Comparison of ENCODE assay signal across 13 mouse cellular contexts in genomic region chr11:120554834-120555233, GRCm38 (mm10). TPM values are rescaled to one million over a fixed set of nuclear protein-coding genes. Genes with fewer than 3 reads are reported as not detected.
DNase-seq lines count a peak whose midpoint lies in the region; ATAC-seq and TF ChIP-seq lines count a peak whose summit lies in the region.
"Had no signal": no experiment of that assay in that cellular context is flagged by ENCODE, and none has a peak within 500 bp of the region (broad histone marks: within the 10 kb centered on the region; RNA-seq: fewer than 3 reads in every experiment).

No protein-coding gene starts in this region.

- H3K9ac ChIP-seq in heart, embryonic 11.5 days (ENCODE audit: low read depth, low read length) = no peak overlapping the region
- no peak overlapping the region for H3K9ac ChIP-seq in embryonic facial prominence, embryonic 15.5 days
- H3K9ac ChIP-seq: hindbrain, embryonic 15.5 days had no signal

- ATAC-seq in heart, embryonic 11.5 days (replicated peaks; ENCODE audit: insufficient number of reproducible peaks, low FRiP score, low TSS enrichment) = no peak
- no peak for ATAC-seq in embryonic facial prominence, embryonic 15.5 days (ENCODE audit: insufficient number of reproducible peaks, low FRiP score, low TSS enrichment, low read depth)
- ATAC-seq: activated CD4-positive, CD25-positive, alpha-beta regulatory T cell, adult 4 months had no signal

- peaks cover 9% of the 10 kb centered on the region for H3K4me1 ChIP-seq in heart, embryonic 11.5 days (ENCODE audit: control insufficient read depth, insufficient read depth, low read length)
- H3K4me1 ChIP-seq in embryonic facial prominence, embryonic 15.5 days = peaks cover 8% of the 10 kb centered on the region
- peaks cover 8% of the 10 kb centered on the region for H3K4me1 ChIP-seq in thymus, adult 2 months (replicated peaks; ENCODE audit: control insufficient read depth, insufficient read depth, low read length)

- H3K4me2 ChIP-seq in heart, embryonic 11.5 days = no peak overlapping the region
- no peak overlapping the region for H3K4me2 ChIP-seq in embryonic facial prominence, embryonic 15.5 days (replicated peaks)
- H3K4me2 ChIP-seq: hindbrain, embryonic 15.5 days had no signal

- H3K36me3 ChIP-seq in heart, embryonic 11.5 days (ENCODE audit: control insufficient read depth, insufficient read depth, low read length) = peaks cover 8% of the 10 kb centered on the region; the same call in 1 of the 2 replicates
- peaks cover 15% of the 10 kb centered on the region for H3K36me3 ChIP-seq in embryonic facial prominence, embryonic 15.5 days
- H3K36me3 ChIP-seq in macrophage (ENCODE audit: inconsistent target) = no peaks in the 10 kb centered on the region
- H3K36me3 ChIP-seq in thymus, adult 2 months (ENCODE audit: control insufficient read depth, insufficient read depth, low read length) = no peaks in the 10 kb centered on the region

- no peak for TF ChIP-seq POLR2A in thymus, adult 2 months (IDR thresholded peaks at IDR 0.05; ENCODE audit: control insufficient read depth, extremely low read depth, insufficient read depth, low read length, poor library complexity)

- no peaks in the 10 kb centered on the region; the same call in 1 of the 2 replicates for H3K79me2 ChIP-seq in macrophage (ENCODE audit: inconsistent target)

- H3K27me3 ChIP-seq in heart, embryonic 11.5 days (ENCODE audit: control insufficient read depth, insufficient read depth, low read length) = no peaks in the 10 kb centered on the region
- no peaks in the 10 kb centered on the region for H3K27me3 ChIP-seq in embryonic facial prominence, embryonic 15.5 days
- no peaks in the 10 kb centered on the region for H3K27me3 ChIP-seq in thymus, adult 2 months (ENCODE audit: control insufficient read depth, insufficient read depth, low read length)
- H3K27me3 ChIP-seq: hindbrain, embryonic 15.5 days had no signal

- WGBS in heart, embryonic 11.5 days (ENCODE audit: insufficient replicate concordance) = 49% methylated on average over 7 of the region's 7 CpGs
- WGBS in embryonic facial prominence, embryonic 15.5 days = 66% methylated on average over 7 of the region's 7 CpGs
- WGBS in macrophage (ENCODE audit: missing documents) = 85% methylated on average over 7 of the region's 7 CpGs
- 94% methylated on average over 7 of the region's 7 CpGs for WGBS in thymus, adult 2 months

- H3K27ac ChIP-seq in heart, embryonic 11.5 days (ENCODE audit: low read depth, low read length) = no peak overlapping the region
- H3K27ac ChIP-seq in embryonic facial prominence, embryonic 15.5 days (replicated peaks) = 0 out of 2 replicates have a peak overlapping the region, but pooled peaks have one; percentile 11
- H3K27ac ChIP-seq in macrophage = peak overlapping the region; percentile 51
- H3K27ac ChIP-seq in thymus, adult 2 months (ENCODE audit: control insufficient read depth, insufficient read depth, low read length) = no peak overlapping the region
- H3K27ac ChIP-seq: hindbrain, embryonic 15.5 days had no signal

- no peak overlapping the region for H3K4me3 ChIP-seq in heart, embryonic 11.5 days (ENCODE audit: low read depth, low read length)
- no peak overlapping the region for H3K4me3 ChIP-seq in embryonic facial prominence, embryonic 15.5 days (replicated peaks)
- no peak overlapping the region for H3K4me3 ChIP-seq in macrophage (ENCODE audit: inconsistent target)
- no peak overlapping the region for H3K4me3 ChIP-seq in thymus, adult 2 months (ENCODE audit: control insufficient read depth, insufficient read depth, low read length)
- H3K4me3 ChIP-seq: hindbrain, embryonic 15.5 days had no signal

- H3K9me3 ChIP-seq in heart, embryonic 11.5 days (replicated peaks; ENCODE audit: control insufficient read depth, low read length) = no peaks in the 10 kb centered on the region
- 0 out of 2 replicates have a peak, but pooled peaks cover 4% of the 10 kb centered on the region for H3K9me3 ChIP-seq in embryonic facial prominence, embryonic 15.5 days (replicated peaks)
- H3K9me3 ChIP-seq: hindbrain, embryonic 15.5 days had no signal

- no peak for TF ChIP-seq CTCF in thymus, adult 2 months (IDR thresholded peaks at IDR 0.05; ENCODE audit: borderline replicate concordance, control insufficient read depth, extremely low read depth, insufficient read depth, low read length, poor library complexity)

- DNase-seq in heart, adult 8-10 months (ENCODE audit: low spot score) = peak; percentile 62
- DNase-seq in NIH3T3 (ENCODE audit: low read depth) = peak; percentile 91
- DNase-seq in spleen, postnatal 10 days (ENCODE audit: low spot score in 2 of 2) = no peak
- no peak for DNase-seq in natural killer cell, adult 2 months (ENCODE audit: low spot score in 2 of 2)
- DNase-seq in thymus, adult 2 months = no peak
- DNase-seq: cerebellum, adult 8-10 months; kidney, postnatal 25 days had no signal

RNA-seq across cellular contexts. Expression of gene Ppp1r27, which starts 3.9 kb away (rescaled TPM):
- under 1 TPM in 1 of 4 experiments, not detected in 3; 0.34 TPM for total RNA-seq in heart, adult 8-10 months (2022)
- not detected in 2 replicates for polyA plus RNA-seq in heart, embryonic 11.5 days (2014; fragmentation: Nextera tagmentation; extraction: Ambion mirVana)
- 1.8 and 2.3 TPM in 2 replicates for polyA plus RNA-seq in embryonic facial prominence, embryonic 15.5 days (2015; fragmentation: Nextera tagmentation; extraction: Ambion mirVana)
- not detected for total RNA-seq in macrophage (2018; cell fraction: chromatin; rRNA removed)
- total RNA-seq in macrophage (2018; cell fraction: cytosol; rRNA removed) = under 1 TPM in 1 of 26 experiments, not detected in 25; 0.33 TPM
- total RNA-seq in macrophage (2018; cell fraction: nucleus; rRNA removed) = not detected
- polyA plus RNA-seq in macrophage (2018) = not detected in 3 replicates
- 5.0 and 6.4 TPM in 2 replicates for polyA plus RNA-seq in thymus, adult 2 months (2012; rRNA removed)
- total RNA-seq: left cerebral cortex, postnatal 14 days had no signal
- polyA plus RNA-seq: activated CD4-positive, CD25-positive, alpha-beta regulatory T cell, adult 4 months; hindbrain, embryonic 15.5 days had no signal

RNA-seq across cellular contexts. Expression of gene Mcrip1, which starts 5.3 kb away (rescaled TPM):
- 10 to 100 TPM; 37.5 to 41.0 (median 38.5) TPM for total RNA-seq in heart, adult 8-10 months (2022)
- 157 and 168 TPM in 2 replicates for polyA plus RNA-seq in heart, embryonic 11.5 days (2014; fragmentation: Nextera tagmentation; extraction: Ambion mirVana)
- 235 and 237 TPM in 2 replicates for polyA plus RNA-seq in embryonic facial prominence, embryonic 15.5 days (2015; fragmentation: Nextera tagmentation; extraction: Ambion mirVana)
- 10 to 100 TPM in 25 of 26 experiments, 1 to 10 TPM in 1; 7.3 to 29.2 (median 19.9) TPM for total RNA-seq in macrophage (2018; cell fraction: chromatin; rRNA removed)
- total RNA-seq in macrophage (2018; cell fraction: cytosol; rRNA removed) = 10 to 100 TPM; 42.4 to 81.4 (median 58.1) TPM
- total RNA-seq in macrophage (2018; cell fraction: nucleus; rRNA removed) = 10 to 100 TPM; 22.8 to 50.9 (median 31.9) TPM
- 36.9 to 60.9 TPM (median 57.7 TPM) in 3 replicates for polyA plus RNA-seq in macrophage (2018)
- polyA plus RNA-seq in thymus, adult 2 months (2012; rRNA removed) = 167 and 191 TPM in 2 replicates

RNA-seq across cellular contexts. Expression of gene P4hb, which starts 18.2 kb away (rescaled TPM):
- 100 to 1,000 TPM; 217 to 256 (median 229) TPM for total RNA-seq in heart, adult 8-10 months (2022)
- polyA plus RNA-seq in heart, embryonic 11.5 days (2014; fragmentation: Nextera tagmentation; extraction: Ambion mirVana) = 506 and 569 TPM in 2 replicates
- 831 and 838 TPM in 2 replicates for polyA plus RNA-seq in embryonic facial prominence, embryonic 15.5 days (2015; fragmentation: Nextera tagmentation; extraction: Ambion mirVana)
- total RNA-seq in macrophage (2018; cell fraction: chromatin; rRNA removed) = 100 to 1,000 TPM in 1 of 26 experiments, 10 to 100 TPM in 25; 12.4 to 109 (median 29.4) TPM
- 100 to 1,000 TPM; 202 to 385 (median 291) TPM for total RNA-seq in macrophage (2018; cell fraction: cytosol; rRNA removed)
- 100 to 1,000 TPM in 25 of 26 experiments, 10 to 100 TPM in 1; 71.0 to 409 (median 244) TPM for total RNA-seq in macrophage (2018; cell fraction: nucleus; rRNA removed)
- polyA plus RNA-seq in macrophage (2018) = 294 to 442 TPM (median 388 TPM) in 3 replicates
- 125 and 139 TPM in 2 replicates for polyA plus RNA-seq in thymus, adult 2 months (2012; rRNA removed)

RNA-seq across cellular contexts. Expression of gene Gcgr, which starts 24.3 kb away (rescaled TPM):
- total RNA-seq in heart, adult 8-10 months (2022) = 1 to 10 TPM in 1 of 4 experiments, under 1 TPM in 3; 0.69 to 1.0 (median 0.78) TPM
- 1.5 and 1.8 TPM in 2 replicates for polyA plus RNA-seq in heart, embryonic 11.5 days (2014; fragmentation: Nextera tagmentation; extraction: Ambion mirVana)
- polyA plus RNA-seq in embryonic facial prominence, embryonic 15.5 days (2015; fragmentation: Nextera tagmentation; extraction: Ambion mirVana) = 0.60 TPM in 2 replicates
- under 1 TPM in 1 of 26 experiments, not detected in 25; 0.38 TPM for total RNA-seq in macrophage (2018; cell fraction: chromatin; rRNA removed)
- under 1 TPM in 1 of 26 experiments, not detected in 25; 0.09 TPM for total RNA-seq in macrophage (2018; cell fraction: cytosol; rRNA removed)
- total RNA-seq in macrophage (2018; cell fraction: nucleus; rRNA removed) = not detected
- 0.09 TPM in 1 of 3 replicates, not detected in the others for polyA plus RNA-seq in macrophage (2018)
- 1.0 TPM in 2 replicates for polyA plus RNA-seq in thymus, adult 2 months (2012; rRNA removed)
- polyA plus RNA-seq: activated CD4-positive, CD25-positive, alpha-beta regulatory T cell, adult 4 months had no signal

RNA-seq across cellular contexts. Expression of gene Arhgdia, which starts 26.6 kb away (rescaled TPM):
- 100 to 1,000 TPM; 130 to 152 (median 141) TPM for total RNA-seq in heart, adult 8-10 months (2022)
- polyA plus RNA-seq in heart, embryonic 11.5 days (2014; fragmentation: Nextera tagmentation; extraction: Ambion mirVana) = 468 and 477 TPM in 2 replicates
- 593 and 594 TPM in 2 replicates for polyA plus RNA-seq in embryonic facial prominence, embryonic 15.5 days (2015; fragmentation: Nextera tagmentation; extraction: Ambion mirVana)
- total RNA-seq in macrophage (2018; cell fraction: chromatin; rRNA removed) = 100 to 1,000 TPM in 8 of 26 experiments, 10 to 100 TPM in 18; 55.0 to 130 (median 89.0) TPM
- total RNA-seq in macrophage (2018; cell fraction: cytosol; rRNA removed) = 100 to 1,000 TPM; 680 to 898 (median 773) TPM
- total RNA-seq in macrophage (2018; cell fraction: nucleus; rRNA removed) = 100 to 1,000 TPM; 152 to 391 (median 260) TPM
- polyA plus RNA-seq in macrophage (2018) = 662 to 966 TPM (median 875 TPM) in 3 replicates
- polyA plus RNA-seq in thymus, adult 2 months (2012; rRNA removed) = 1,184 and 1,219 TPM in 2 replicates

Comparison
In these comparisons a context has a peak if more than half of its experiments do, and no peak if none do; other contexts are left out.
1. DNase-seq: peak in heart, adult 8-10 months (single experiment) and NIH3T3 (single experiment); none in spleen, postnatal 10 days (0 of 2), natural killer cell, adult 2 months (0 of 2) and thymus, adult 2 months (single experiment).
2. H3K27ac ChIP-seq: peak in embryonic facial prominence, embryonic 15.5 days (single experiment) and macrophage (single experiment); none in heart, embryonic 11.5 days (single experiment) and thymus, adult 2 months (single experiment).